Mouse (Mus musculus): Measurements from ENCODE around the gene Disp1.

DNA sequence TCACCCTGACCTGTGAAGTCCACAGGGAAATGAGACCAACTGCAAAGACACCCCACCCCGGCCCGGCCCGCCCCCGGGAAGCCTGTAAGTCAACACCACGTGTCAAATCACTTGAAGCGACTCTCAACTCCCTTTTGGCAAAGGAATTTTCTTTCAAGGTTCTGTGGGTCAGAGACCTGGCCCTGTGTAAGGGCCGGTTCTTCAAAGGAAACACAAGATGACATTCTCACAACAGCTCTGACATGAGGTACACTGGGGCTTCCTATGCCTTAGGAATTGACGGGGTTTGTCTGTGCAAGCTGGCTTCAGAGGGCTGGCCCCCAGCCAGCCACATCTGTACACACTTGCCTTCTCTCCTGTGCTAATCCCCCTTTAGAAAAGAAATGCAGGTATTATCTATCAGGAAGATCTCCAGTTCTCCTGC is 56.7 kb downstream of the Disp1 start:
- TF ChIP-seq POLR2A (IDR thresholded peaks at IDR 0.05; ENCODE audit: control insufficient read depth, low read depth, low read length), result no peak
- no peak for TF ChIP-seq CTCF (IDR thresholded peaks at IDR 0.05; ENCODE audit: control insufficient read depth, insufficient read depth, insufficient replicate concordance, low read depth, low read length)

Measured in testis, adult 2 months (tissue).